Mouse (Mus musculus) c-Kit-positive CD71-positive TER-119-positive erythroid progenitor cells, embryonic 14.5 days (primary cell): Measurements from ENCODE around the gene Tprn.
"Not testable (repeated sequence)": the region's sequence is repeated elsewhere in the genome, so short reads cannot be mapped to it uniquely, and the experiment has no call there.

Experiments used
- DNase-seq: peaks from one replicate; pipeline ENCODE4 v3.0.0-alpha.2; 2013; ENCODE audit warnings: low spot score

Tprn gene

DNA sequence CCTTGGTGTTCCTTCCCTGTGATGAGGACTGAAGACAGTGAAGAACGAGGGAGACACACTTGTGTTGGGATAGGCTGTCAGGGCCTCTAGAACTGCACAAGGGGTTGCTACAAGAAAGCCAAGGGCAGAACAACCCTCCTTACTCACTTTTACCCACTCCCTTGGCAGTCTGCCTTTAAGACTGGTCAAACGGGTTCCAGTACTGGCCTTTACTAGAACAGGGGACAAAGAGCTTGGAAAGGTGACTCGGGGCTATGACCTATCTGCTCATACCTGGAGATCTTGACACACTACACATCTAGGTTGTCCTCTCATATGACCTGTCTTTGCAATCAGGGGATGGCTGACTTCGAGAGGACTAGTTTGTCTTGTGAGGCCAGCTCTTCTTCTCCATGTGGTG, 24.9 kb upstream of the Tprn start:
- DNase-seq, result no peak

DNA sequence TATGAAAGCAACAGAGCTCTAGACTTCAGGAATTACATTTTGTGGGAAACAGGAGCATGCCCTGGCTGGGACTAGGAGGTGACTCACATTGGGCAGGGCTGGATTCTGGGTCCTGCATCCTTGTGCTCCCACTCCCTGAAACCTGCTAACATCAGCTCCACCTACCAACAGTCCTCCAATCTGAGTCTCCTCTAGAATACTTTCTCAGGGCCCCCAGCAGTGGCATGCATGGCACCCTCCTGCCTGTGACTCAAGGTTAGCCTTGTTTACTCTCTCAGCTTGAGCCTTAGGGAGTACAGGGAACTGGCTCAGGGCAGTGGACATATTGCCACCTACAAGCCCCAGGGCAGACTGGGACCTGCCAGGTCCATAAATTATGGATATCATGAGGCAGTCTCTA, 24.3 kb upstream of the Tprn start:
- DNase-seq, result no peak

DNA sequence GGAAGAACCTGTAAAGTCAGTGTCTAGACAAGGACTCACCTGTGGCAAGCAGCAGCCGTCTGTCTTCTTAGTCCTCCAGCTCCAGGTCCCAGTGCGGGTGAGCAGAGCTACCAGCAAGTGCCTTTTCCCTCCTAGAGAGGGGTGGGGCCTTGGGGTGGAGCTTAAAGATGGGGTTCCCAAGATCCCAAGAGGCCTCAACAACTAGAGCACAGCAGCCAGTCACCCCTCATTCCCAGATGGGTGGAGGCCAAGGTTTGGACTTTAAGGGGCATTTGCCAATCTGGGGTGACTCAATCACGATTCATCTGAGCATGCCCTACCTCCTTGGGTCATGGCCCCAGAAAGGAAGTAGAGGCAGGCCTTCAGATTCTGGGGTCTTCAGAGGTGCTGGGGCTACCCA, 22.7 kb upstream of the Tprn start:
- no peak for DNase-seq

DNA sequence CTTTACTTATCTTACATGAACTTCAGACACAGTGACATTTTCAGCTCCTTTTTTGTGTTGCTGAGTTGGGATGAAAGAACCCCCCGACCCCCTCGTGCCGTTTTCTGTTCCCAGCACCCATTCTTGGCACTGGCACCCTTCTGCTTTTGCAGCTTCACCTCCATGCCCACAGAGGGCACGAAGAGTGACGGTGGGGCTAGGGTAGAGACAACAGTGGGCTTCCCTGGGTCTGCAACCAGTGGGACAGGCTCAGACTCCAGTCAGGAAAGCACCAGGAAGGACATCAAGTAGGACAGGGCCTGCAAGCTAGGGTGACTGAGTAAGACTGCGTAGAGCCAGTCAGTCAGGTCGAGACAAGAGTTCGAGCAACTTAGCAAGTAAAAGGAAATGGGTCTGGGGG, 22.1 kb upstream of the Tprn start:
- DNase-seq, result no peak

DNA sequence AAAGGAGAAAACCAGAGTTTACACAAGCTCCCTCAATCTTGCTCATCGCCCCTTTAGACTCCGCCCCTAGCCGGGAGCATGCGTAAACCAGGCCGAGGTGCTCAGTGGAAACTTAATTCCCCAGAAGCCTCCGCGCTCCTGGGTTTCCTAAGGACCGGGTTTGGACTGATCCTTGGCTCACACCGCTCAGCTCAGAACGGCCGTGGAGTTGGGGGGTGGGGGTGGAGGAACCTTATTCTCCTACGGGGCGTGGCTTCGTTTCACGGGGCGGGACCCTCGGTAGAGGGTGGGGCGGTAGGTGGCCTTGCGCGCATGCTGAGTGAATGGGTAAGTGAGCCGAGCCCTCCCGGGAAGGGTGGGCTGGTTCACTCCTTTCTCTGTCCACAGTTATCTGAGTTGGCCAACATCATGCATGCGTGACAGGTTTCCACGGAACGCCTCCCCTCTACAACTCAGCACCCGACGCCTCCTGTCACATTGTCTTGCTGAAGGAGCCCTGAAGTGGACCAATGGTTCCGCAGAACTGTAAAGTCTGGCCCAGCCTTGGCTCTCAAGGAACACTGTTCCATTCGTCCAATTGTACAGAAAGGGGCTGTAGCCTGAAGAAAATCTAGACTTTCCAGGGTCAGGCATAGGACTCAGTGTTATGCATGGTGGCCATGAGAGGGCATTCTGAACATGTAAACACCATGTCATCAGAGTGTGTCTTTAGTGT, 21.5 kb upstream of the Tprn start:
- DNase-seq, result peak; percentile 63

DNA sequence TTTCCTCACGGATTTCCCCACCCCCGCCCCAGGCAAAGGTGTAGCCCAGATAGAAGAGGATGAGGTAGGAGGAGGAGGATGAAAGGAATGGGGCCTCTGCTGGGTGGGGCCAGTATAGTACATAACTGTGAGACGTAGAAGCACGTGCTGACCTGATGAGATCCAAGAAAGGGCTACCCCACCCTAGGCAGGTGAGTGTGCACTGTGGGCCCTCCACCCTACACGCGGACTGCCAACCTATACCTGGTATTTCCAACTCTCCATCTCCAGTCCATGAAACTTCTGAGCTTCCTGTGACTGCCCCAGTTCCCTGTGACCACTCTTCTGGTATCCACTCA, 21.0 kb upstream of the Tprn start:
- DNase-seq, result no peak

DNA sequence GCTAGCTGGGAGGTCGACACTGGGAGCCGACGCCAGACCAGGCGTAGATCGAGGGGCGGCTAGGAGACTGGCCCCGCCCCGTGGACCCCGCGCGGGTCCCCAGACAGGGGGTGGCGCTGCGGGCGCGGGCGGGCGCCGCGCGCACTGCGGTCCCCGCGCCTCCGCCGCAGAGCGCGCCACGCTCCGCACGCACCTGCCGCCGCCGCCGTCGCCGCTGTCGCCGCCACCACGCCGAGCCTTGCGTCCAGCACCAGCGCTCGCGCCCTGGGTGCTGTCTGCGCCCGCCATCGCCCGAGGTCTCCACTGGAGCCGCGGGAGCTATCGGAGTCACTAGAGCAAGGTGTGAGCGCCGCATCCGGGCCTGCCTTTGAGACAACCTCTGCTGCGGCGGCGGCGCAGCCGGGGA, 20.3 kb upstream of the Tprn start, which contains the start of the genes Rnf208 and Cysrt1:
Gene Rnf208, plus strand, starts transcription at position 155 of the 406 bp plus-strand sequence.
Gene Cysrt1, minus strand, starts transcription at position 352 of the 406 bp plus-strand sequence.
- no peak for DNase-seq

DNA sequence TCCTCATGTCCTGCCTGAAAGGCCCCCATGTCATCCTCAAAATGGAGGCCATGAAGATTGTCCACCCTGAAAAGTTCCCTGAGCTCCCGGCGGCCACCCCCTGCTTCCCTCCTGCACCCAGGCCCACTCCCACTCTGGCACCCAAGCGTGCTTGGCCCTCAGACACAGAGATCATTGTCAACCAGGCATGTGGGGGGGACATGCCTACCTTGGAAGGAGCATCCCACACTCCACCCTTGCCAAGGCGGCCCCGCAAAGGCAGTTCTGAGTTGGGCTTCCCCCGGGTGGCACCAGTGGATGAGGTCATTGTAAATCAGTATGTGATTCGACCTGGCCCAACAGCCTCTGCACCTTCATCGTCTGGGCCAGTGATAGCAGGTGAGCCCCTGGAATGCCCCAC, 19.1 kb upstream of the Tprn start:
- DNase-seq, result no peak

DNA sequence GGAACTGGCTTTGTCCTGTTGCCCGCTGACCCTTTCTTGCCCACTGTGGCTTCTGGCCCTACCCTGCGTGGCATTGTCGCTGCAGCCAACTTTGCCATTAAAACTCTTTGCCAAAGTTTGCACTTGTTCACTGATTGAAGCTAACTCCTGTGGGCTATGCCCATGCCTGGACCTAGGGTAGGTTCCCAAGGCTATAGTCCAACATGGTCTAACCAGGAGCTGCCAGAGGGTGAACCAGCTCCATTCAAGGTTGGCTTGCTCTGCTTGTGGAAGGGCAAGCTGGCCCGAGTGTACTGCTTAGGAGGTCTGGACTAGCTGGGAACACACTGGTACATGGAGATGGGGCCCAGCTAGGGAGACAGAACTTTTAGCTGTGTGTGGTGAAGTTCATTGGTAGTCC, 18.3 kb upstream of the Tprn start:
- no peak for DNase-seq

DNA sequence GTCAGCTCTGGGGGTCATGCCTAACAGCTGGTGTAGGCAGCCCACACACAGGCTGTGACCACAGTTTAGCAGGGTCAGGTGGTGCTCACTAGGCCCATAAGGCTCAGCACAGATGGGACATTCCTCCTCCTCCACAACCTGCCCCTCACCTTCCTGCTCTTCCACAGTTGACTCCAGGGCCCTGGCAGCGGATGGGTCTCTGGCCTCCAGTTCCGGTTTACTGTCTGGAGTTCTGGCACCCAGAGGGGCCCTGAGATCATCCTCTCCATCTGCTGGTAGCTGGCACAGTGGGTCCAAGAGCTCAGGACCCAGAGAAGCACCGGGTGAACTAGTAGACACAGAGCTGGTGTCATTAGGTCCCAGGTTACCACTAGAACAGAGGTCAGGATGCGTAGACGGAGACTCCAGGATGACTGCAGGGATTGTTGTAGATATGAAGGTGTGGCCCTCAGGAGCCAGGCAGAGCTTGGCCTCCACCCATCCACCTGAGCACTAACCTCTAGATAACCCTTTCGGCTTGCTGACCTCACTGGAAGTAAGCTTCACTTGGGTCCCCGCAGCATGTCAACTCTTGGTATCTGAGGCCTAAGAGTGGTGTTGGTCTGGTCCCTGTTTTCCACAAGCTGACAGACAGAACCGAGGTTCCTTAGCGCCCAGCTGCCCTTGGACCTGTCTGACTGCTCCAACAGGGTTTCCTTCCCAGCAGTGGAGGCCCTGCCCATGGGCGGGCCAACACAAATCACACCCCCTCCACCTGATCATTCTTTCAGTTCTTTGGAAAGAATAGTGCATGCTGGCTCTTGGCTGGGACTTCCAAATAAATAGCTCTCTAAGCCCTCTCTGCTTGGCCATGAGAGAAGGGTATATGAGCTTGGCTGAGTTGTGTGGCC, 16.0 kb upstream of the Tprn start, which contains the start of gene AL732309.1:
Gene AL732309.1, minus strand, starts transcription at position 681 of the 890 bp plus-strand sequence.
- no peak for DNase-seq

DNA sequence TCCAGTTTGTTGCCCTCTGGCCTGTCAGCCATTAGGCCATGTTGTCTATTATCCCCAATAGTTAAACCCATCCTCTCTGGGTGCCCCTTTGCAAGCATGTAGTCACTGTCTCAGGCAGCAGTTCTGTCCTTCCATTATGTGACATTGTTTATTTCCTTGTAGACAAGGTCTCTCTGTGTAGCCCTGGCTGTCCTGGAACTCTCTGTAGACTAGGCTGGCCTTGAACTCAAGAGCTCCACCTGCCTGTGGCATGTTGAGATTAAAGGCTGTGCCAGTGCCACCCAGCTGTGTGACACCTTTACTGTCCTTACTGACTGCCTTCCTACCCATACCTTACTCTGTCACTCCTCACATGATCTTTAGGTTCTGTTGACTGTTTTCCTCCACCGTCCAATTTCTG, 10.1 kb upstream of the Tprn start:
- DNase-seq, result no peak

DNA sequence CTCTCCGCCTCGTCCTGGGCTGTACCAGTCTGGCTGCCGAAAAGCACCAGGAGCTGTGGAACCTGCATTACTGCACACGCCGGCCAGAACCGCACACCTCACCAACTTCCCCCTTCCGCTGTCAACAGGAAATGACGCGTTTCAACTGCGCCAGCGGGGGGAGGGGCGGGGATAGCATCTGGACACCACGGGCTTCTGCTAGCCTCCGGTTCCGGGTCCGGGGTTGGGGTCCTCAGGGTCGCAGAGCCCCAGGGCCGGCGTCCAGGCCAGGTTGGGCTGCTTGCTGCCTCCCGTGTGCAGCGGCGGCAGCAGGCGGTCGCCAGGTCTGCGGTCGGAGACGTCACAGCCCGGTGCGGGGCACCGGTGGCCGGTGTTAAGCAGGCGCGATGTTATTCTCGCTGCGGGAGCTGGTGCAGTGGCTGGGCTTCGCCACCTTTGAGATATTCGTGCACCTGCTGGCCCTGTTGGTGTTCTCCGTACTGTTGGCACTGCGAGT, 7.1 kb upstream of the Tprn start, which contains the start of gene Tmem203:
Gene Tmem203, plus strand, starts transcription at position 156 of the 496 bp plus-strand sequence.
- peak; percentile 89 for DNase-seq

DNA sequence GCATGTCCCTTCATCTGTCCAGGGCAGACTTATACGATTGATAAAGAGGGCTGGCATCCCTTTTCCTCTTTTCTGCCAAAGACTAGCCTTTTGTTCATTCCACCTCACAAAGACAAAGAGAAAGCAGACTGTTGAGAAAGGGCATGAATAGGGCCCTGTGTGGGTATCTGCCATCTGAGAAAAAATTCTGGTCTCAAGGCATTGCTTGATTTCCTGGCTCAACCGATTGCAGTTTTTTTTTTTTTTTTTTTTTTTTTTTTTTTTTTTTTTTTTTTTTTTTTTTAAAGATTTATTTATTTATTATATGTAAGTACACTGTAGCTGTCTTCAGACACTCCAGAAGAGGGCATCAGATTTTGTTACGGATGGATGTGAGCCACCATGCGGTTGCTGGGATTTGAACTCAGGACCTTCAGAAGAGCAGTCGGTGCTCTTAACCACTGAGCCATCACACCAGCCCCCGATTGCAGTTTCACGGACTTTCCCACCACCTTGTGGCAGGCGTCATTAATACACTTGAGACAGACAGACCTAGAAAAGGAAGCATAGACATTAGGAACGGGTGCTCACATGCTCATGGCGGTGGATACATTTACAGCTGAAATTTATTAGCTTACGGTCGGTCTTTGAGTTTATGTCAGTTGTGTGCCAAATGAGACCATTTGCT, 5.8 kb upstream of the Tprn start:
- DNase-seq, result peak; percentile 73

DNA sequence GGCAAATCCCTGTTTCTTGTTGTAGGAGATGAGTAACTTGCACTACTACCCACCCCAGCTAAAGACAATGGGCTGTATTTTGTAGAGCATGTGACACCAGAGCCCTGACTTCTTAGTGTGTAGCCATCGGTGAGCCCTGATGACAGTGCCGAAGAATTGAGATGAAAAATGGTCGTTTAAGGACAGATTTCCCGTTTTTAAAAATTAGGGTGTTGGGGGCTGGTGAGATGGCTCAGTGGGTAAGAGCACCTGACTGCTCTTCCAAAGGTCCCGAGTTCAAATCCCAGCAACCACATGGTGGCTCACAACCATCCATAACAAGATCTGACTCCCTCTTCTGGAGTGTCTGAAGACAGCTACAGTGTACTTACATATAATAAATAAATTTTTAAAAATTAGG, 5.2 kb upstream of the Tprn start:
- DNase-seq, result not testable (repeated sequence)

DNA sequence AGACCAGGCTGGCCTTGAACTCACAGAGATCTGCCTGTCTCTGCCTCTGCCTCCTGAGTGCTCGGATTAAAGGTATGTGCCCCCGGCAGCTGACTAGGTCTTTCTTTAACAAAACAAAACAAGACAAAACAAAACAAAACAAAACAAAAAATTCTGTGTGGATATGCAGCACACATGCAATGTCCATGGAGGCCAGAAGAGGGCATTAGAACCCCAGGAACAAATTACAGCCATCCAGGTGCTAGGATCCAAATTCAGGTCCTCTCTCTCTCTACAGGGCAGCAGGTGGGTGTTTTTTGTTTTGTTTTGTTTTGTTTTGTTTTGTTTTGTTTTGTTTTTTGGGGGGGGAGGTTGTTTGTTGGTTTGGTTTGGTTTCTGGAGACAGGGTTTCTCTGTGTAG, 3.5 kb upstream of the Tprn start:
- peak; percentile 35 for DNase-seq

DNA sequence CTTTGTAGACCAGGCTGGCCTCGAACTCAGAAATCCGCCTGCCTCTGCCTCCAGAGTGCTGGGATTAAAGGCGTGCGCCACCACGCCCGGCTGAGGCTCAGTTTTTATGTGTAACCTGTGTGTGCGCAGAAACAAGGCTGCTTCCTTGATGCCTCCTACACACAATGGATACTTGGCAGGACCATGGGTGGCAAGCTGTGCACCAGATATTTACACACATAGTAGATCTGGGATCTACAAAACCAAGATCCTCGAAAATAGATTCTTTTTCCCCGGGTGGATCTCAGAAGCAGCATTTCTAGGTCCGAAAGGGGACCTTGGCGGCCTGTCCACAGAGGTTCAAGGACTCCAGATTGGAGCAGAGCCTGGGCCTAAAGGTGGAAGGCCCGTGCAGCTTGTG, 548 bp upstream of the Tprn start:
- no peak for DNase-seq

DNA sequence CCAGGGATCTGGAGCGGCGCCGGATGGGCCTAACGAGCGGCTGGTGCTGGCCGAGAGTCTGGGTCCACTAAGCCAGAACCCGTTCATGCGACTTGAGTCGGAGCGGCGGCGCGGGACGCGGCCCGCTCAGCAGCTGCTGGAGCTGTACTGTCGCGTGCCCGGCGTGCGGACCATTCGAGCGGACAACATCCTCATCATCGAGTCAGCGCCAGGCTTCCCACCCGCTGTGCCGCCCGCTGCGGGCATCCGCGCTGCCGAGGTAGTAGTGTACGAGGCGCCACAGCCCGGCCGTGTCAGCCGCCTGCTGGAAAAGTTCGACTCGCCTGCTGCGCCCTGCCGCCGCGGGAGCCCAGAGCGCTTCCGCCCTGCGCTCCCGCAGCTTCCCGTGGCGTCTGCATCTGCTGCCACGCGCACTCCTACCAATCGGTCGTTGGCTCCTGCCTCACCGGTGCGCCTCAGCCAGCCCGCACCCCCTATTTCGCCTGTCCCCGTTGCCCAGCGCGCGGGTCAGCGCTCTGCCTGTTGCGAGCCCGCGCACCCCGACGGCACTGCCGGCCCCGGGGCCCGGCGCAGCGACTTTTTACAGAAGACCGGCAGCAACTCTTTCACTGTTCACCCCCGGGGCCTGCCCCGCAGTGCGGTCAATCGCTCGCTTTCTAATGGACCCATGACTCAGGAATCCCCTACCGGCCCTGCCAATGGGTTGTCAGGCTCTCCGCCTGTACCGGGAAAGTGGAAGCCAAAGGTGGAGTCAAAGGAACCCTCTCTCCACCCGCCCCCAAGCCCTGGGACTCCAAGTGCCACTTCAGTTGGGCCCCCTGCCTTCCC, 591 bp downstream of the Tprn start:
- DNase-seq, result peak; percentile 51

DNA sequence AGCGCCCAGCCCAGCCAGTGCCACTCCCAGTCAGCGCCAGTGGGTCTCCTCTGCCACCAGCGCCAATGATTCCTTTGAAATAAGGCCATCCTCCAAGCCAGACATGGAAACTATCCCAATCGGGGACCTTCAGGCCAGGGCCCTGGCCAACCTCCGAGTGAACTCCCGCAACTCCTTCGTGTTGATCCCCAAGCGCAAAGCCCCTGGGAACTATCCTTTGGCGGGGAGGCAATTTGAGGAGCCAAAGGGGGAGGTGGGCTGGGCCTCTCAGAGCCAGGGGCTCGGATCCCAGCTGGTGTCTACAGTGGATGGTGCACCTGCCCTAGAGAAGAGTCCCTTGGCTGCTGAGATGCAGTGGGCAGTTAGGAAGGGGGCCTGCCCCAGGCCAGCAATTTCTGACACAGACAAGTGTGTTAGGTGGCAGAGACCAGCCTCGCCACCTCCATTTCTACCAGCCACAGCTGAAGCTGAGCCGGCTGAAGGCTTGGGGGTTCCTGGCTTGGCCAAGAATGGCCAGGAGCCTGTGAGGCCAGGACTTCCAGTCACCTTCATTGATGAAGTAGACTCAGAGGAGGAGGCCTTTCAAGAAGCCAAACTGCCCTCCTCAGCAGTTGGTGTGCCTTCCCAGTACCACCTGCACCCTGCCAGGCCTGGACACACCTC, 1.3 kb downstream of the Tprn start:
- no peak for DNase-seq

DNA sequence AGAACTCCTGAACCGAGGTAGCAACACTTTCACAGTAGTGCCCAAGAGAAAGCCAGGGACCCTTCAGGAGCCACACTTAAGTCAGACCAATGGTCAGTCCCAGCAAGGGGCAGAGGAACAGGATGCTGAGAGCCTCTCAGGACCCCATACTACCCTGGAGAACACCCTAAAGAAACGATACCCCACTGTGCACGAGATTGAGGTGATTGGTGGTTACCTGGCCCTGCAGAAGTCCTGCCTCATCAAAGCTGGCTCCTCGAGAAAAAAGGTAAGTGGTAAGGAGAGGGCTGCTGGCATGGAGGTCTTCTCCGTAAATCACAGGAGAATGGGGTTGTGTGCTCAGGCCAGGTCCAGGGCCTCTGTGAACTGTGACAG, 1.9 kb downstream of the Tprn start:
- no peak for DNase-seq

DNA sequence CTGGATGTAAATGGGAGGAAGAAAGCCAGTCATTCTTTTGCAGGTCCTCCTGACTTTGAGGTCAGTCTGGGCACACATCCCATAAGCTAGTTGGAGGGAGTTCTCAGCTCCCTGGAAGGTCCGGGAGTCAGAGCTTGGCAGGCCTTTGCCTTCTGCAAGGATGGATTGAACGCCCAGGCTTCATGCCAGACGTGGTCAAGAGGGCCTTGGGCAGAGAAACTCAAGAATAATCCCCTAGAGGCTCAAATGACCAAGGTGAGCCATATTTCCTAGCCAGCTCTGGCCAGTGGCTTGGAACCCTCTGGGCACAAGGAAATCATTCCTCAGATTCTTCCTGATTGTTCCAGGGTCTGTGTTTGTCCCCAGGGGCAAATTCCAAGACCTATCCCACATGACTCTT, 2.4 kb downstream of the Tprn start:
- DNase-seq, result no peak
